8 mouse cellular contexts compared by ENCODE assay signal in genomic region chr19:38819427-38819802, GRCm38 (mm10). TPM values are rescaled to one million over a fixed set of nuclear protein-coding genes. Genes with fewer than 3 reads are reported as not detected.
A peak's percentile ranks its signal among the peaks of the same experiment; 100 is the strongest.
DNase-seq lines count a peak whose midpoint lies in the region; ATAC-seq lines count a peak whose summit lies in the region.

No protein-coding gene starts in this region.

- peak overlapping the region; percentile 72 for H3K9ac ChIP-seq in kidney, embryonic 15.5 days
- peak overlapping the region; percentile 71 for H3K9ac ChIP-seq in hindbrain, embryonic 16.5 days (ENCODE audit: low read depth, low read length)
- H3K9ac ChIP-seq in midbrain, embryonic 16.5 days (ENCODE audit: low read depth, low read length) = peak overlapping the region; percentile 89

- H3K36me3 ChIP-seq in kidney, embryonic 15.5 days = peaks cover 21% of the 10 kb centered on the region
- H3K36me3 ChIP-seq in hindbrain, embryonic 16.5 days (ENCODE audit: control insufficient read depth, insufficient read depth, low read length) = 0 out of 2 replicates have a peak, but pooled peaks cover 3% of the 10 kb centered on the region
- peaks cover 7% of the 10 kb centered on the region; the same call in 1 of the 2 replicates for H3K36me3 ChIP-seq in midbrain, embryonic 16.5 days (ENCODE audit: control insufficient read depth, insufficient read depth, low read length)

- H3K4me1 ChIP-seq in kidney, embryonic 15.5 days = peaks cover 15% of the 10 kb centered on the region
- peaks cover 9% of the 10 kb centered on the region for H3K4me1 ChIP-seq in hindbrain, embryonic 16.5 days (ENCODE audit: control insufficient read depth, insufficient read depth, low read depth, low read length)
- peaks cover 10% of the 10 kb centered on the region for H3K4me1 ChIP-seq in midbrain, embryonic 16.5 days (ENCODE audit: control insufficient read depth, insufficient read depth, low read length)

- H3K9me3 ChIP-seq in kidney, embryonic 15.5 days (replicated peaks) = no peaks in the 10 kb centered on the region
- no peaks in the 10 kb centered on the region for H3K9me3 ChIP-seq in hindbrain, embryonic 16.5 days (ENCODE audit: control insufficient read depth, low read length)
- no peaks in the 10 kb centered on the region for H3K9me3 ChIP-seq in midbrain, embryonic 16.5 days (replicated peaks; ENCODE audit: control insufficient read depth, low read length, poor library complexity, severe bottlenecking)

- H3K27ac ChIP-seq in kidney, embryonic 15.5 days = peak overlapping the region; percentile 73
- peak overlapping the region; percentile 60; the same call in 1 of the 2 replicates for H3K27ac ChIP-seq in hindbrain, embryonic 16.5 days (ENCODE audit: low read depth, low read length)
- H3K27ac ChIP-seq in midbrain, embryonic 16.5 days (ENCODE audit: low read length) = peak overlapping the region; percentile 72

- DNase-seq in kidney, adult 11 months = no peak
- DNase-seq in frontal cortex, postnatal 10 days (ENCODE audit: low spot score in 2 of 2) = no peak
- no peak for DNase-seq in layer of hippocampus, adult 9-10 months (ENCODE audit: low spot score)
- DNase-seq in layer of hippocampus, adult 8-10 months (ENCODE audit: low spot score in 2 of 2) = no peak

- H3K27me3 ChIP-seq in kidney, embryonic 15.5 days = no peaks in the 10 kb centered on the region
- H3K27me3 ChIP-seq in hindbrain, embryonic 16.5 days (replicated peaks; ENCODE audit: control insufficient read depth, insufficient read depth, low read length) = no peaks in the 10 kb centered on the region
- H3K27me3 ChIP-seq in midbrain, embryonic 16.5 days (ENCODE audit: control insufficient read depth, insufficient read depth, low read depth, low read length) = no peaks in the 10 kb centered on the region

- H3K4me2 ChIP-seq in kidney, embryonic 15.5 days = peak overlapping the region; percentile 79
- peak overlapping the region; percentile 91 for H3K4me2 ChIP-seq in hindbrain, embryonic 16.5 days (ENCODE audit: low read length)
- H3K4me2 ChIP-seq in midbrain, embryonic 16.5 days (ENCODE audit: low read length) = peak overlapping the region; percentile 97

- peak overlapping the region; percentile 89 for H3K4me3 ChIP-seq in kidney, embryonic 15.5 days (replicated peaks)
- H3K4me3 ChIP-seq in hindbrain, embryonic 16.5 days (ENCODE audit: low read length) = peak overlapping the region; percentile 62
- peak overlapping the region; percentile 89 for H3K4me3 ChIP-seq in midbrain, embryonic 16.5 days (ENCODE audit: low read depth, low read length)

- WGBS in kidney, embryonic 15.5 days = 13% methylated on average over 16 of the region's 16 CpGs
- WGBS in hindbrain, embryonic 16.5 days = 13% methylated on average over 16 of the region's 16 CpGs
- 14% methylated on average over 16 of the region's 16 CpGs for WGBS in midbrain, embryonic 16.5 days

- ATAC-seq in kidney, embryonic 15.5 days (replicated peaks; ENCODE audit: low FRiP score) = peak; percentile 72
- ATAC-seq in common myeloid progenitor, adult 5-6 weeks (replicated peaks; ENCODE audit: low read depth, poor library complexity, severe bottlenecking) = peak; percentile 58
- ATAC-seq in hindbrain, embryonic 16.5 days = peak; percentile 82
- peak; percentile 81 for ATAC-seq in midbrain, embryonic 16.5 days

RNA-seq across cellular contexts. Expression of gene Noc3l, which starts 0.4 kb away (rescaled TPM):
- 8.0 and 8.2 TPM in 2 replicates for polyA plus RNA-seq in kidney, embryonic 15.5 days (2015; fragmentation: Nextera tagmentation; extraction: Ambion mirVana)
- total RNA-seq in common myeloid progenitor, adult 5-6 weeks (2017) = 47.9 and 48.9 TPM in 2 replicates
- 3.3 and 4.2 TPM in 2 replicates for polyA plus RNA-seq in hindbrain, embryonic 16.5 days (2015; fragmentation: Nextera tagmentation; extraction: Ambion mirVana)
- 4.7 and 5.4 TPM in 2 replicates for polyA plus RNA-seq in midbrain, embryonic 16.5 days (2015; fragmentation: Nextera tagmentation; extraction: Ambion mirVana)
- 10 to 100 TPM; 12.7 to 16.1 (median 14.5) TPM for total RNA-seq in layer of hippocampus, adult 8-10 months (2022)

RNA-seq across cellular contexts. Expression of gene Tbc1d12, which starts 17.0 kb away (rescaled TPM):
- 2.2 and 2.4 TPM in 2 replicates for polyA plus RNA-seq in kidney, embryonic 15.5 days (2015; fragmentation: Nextera tagmentation; extraction: Ambion mirVana)
- 4.4 and 4.6 TPM in 2 replicates for total RNA-seq in common myeloid progenitor, adult 5-6 weeks (2017)
- 5.6 and 5.8 TPM in 2 replicates for polyA plus RNA-seq in hindbrain, embryonic 16.5 days (2015; fragmentation: Nextera tagmentation; extraction: Ambion mirVana)
- 5.4 TPM in 2 replicates for polyA plus RNA-seq in midbrain, embryonic 16.5 days (2015; fragmentation: Nextera tagmentation; extraction: Ambion mirVana)
- 10 to 100 TPM; 11.7 to 12.5 (median 12.2) TPM for total RNA-seq in layer of hippocampus, adult 8-10 months (2022)
